Mouse (Mus musculus) spleen, postnatal 0 days (tissue): Measurements from ENCODE around the gene Plscr4. TPM values are rescaled to one million over a fixed set of nuclear protein-coding genes. Genes with fewer than 3 reads are reported as not detected.

Experiments
- polyA plus RNA-seq: library from polyadenylated mRNA; unstranded; fragments of >200 nt; fragmentation: Nextera tagmentation; extraction: Ambion mirVana; gene quantifications from 2 replicates; pipeline ENCODE4 v1.2.1, GENCODE M21; 2015

Plscr4 gene
- 10.9 and 13.8 TPM in 2 replicates for polyA plus RNA-seq

DNA sequence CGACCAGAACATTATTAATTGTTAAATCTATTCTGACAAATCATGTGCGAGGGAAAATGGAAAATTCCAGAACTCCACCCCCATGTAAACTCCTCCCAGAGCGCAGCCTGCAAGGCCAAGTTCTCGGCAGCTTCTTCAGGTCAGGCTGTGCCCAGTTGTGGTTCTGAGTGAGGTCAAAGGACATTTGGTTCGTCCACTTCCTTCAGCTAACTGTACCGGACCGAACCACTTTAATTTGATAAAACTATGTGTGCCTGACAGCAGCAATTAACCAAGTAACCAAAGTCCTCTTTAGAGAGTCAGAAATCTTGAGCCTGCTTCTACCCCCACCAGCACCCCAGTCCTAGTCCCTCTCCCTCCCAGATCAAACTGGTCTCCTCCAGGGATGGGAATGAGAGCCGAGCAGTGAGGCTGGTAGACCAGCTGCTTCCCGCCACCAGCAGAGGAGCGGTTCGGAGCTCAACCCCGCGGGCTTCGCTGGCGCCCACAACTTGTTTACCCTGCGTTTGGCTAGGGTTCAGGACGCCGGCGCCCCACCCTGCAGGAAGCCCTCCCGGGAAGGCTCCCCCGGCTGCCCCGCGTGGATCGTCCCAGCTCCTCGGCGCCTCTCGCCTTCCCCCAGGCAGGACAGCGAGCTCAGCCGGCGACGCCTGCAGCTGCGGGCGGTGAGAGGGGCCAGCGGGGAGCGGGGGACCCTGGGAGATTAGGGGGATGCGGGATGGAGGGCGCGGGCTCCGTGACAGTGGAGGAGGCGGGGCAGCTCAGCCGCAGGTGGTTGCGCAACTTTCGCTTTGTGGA, at the start of gene Plscr4:
TSS of gene Plscr4 (plus strand) at position 113 of the 798 bp plus-strand sequence.

Other genes starting within 250 kb of the Plscr4 start
- gene Plscr1, start 207.6 kb upstream of the Plscr4 start, polyA plus RNA-seq = 26.2 and 28.4 TPM in 2 replicates
- 4.4 and 5.6 TPM in 2 replicates for gene Plscr2, start 181.8 kb upstream of the Plscr4 start, polyA plus RNA-seq
- gene 1700057G04Rik, start 148.0 kb upstream of the Plscr4 start, polyA plus RNA-seq = not detected in 2 replicates
- 10.2 and 11.7 TPM in 2 replicates for gene Plod2, start 84.8 kb downstream of the Plscr4 start, polyA plus RNA-seq